Mouse (Mus musculus) liver, embryonic 13.5 days (tissue): ENCODE measurements around the gene Ntn5. TPM values are rescaled to one million over a fixed set of nuclear protein-coding genes. Genes with fewer than 3 reads are reported as not detected.
A peak's percentile ranks its signal among the peaks of the same experiment; 100 is the strongest.

ENCODE experiments used
- ATAC-seq: fragments of 200-750 bp; cut with Nextera tagmentation; 2 replicates; pipeline ENCODE4 v1.8.0; 2017; ENCODE audit warnings: low read depth, mild to moderate bottlenecking, moderate number of reproducible peaks, moderate library complexity
- DNase-seq: peaks from one replicate; pipeline ENCODE4 v3.0.0; 2022
- H3K27ac ChIP-seq: fragments of 300-500 bp; sonication (generic); 2 replicates; pipeline ENCODE4 v1.5.1; 2015; ENCODE audit warnings: moderate library complexity, mild to moderate bottlenecking, inconsistent platforms
- H3K27me3 ChIP-seq: fragments of 300-500 bp; sonication (generic); 2 replicates; pipeline ENCODE4 v1.6.1; 2015; ENCODE audit warnings: mild to moderate bottlenecking, inconsistent platforms
- H3K36me3 ChIP-seq: fragments of 300-500 bp; sonication (generic); 2 replicates; pipeline ENCODE4 v1.6.1; 2015; ENCODE audit warnings: mild to moderate bottlenecking, inconsistent platforms
- H3K4me1 ChIP-seq: fragments of 300-500 bp; sonication (generic); replicated peaks from 2 replicates; pipeline ENCODE4 v1.6.1; 2015; ENCODE audit warnings: inconsistent platforms
- H3K4me2 ChIP-seq: fragments of 300-500 bp; sonication (generic); 2 replicates; pipeline ENCODE4 v1.6.1; 2015; ENCODE audit warnings: inconsistent platforms, mild to moderate bottlenecking, moderate library complexity
- H3K4me3 ChIP-seq: fragments of 300-500 bp; sonication (generic); replicated peaks from 2 replicates; pipeline ENCODE4 v1.5.1; 2015; ENCODE audit warnings: mild to moderate bottlenecking, inconsistent platforms
- H3K9ac ChIP-seq: fragments of 300-500 bp; sonication (generic); 2 replicates; pipeline ENCODE4 v1.6.1; 2015; ENCODE audit warnings: mild to moderate bottlenecking, inconsistent platforms
- H3K9me3 ChIP-seq: fragments of 300-500 bp; sonication (generic); replicated peaks from 2 replicates; pipeline ENCODE4 v1.6.1; 2016; ENCODE audit warnings: inconsistent platforms
- WGBS: fragments of 180-500 bp; shearing (Covaris S2); methylation state at CpG from one replicate; pipeline ENCODE4 v1.1.7; 2015; ENCODE audit not compliant: insufficient replicate concordance; 5-methylcytosine and 5-hydroxymethylcytosine counted together
- polyA plus RNA-seq: library from polyadenylated mRNA; unstranded; fragments of >200 nt; fragmentation: Nextera tagmentation; extraction: Ambion mirVana; gene quantifications from 2 replicates; pipeline ENCODE4 v1.2.1, GENCODE M21; 2015

Gene Ntn5
- polyA plus RNA-seq, 1 experiment from 2014 or later, result not detected

- H3K36me3 ChIP-seq, result no peaks in the 10 kb centered on the region
- 32% methylated on average over 11 of the region's 11 CpGs for WGBS
- ATAC-seq, result no peak
- H3K4me3 ChIP-seq, result peak overlapping the region; percentile 27
- peak overlapping the region; percentile 23; the same call in 1 of the 2 replicates for H3K9ac ChIP-seq
- H3K9me3 ChIP-seq, result no peaks in the 10 kb centered on the region
- H3K27me3 ChIP-seq, result no peaks in the 10 kb centered on the region
- no peak overlapping the region for H3K27ac ChIP-seq
- peaks cover 14% of the 10 kb centered on the region for H3K4me1 ChIP-seq
- DNase-seq, result no peak
- H3K4me2 ChIP-seq, result peak overlapping the region; percentile 54
Observed at GRCm38 (mm10) chr7:45741777-45742176, 58.0 kb downstream of the Ntn5 start.

GRCm38 (mm10) chr7:45742338-45742737 is 58.5 kb downstream of the Ntn5 start:
- Histone ChIP-seq H3K27ac (no peak overlapping the region), H3K9ac (0 out of 2 replicates have a peak overlapping the region, but pooled peaks have one; percentile 23), H3K27me3 (no peaks in the 10 kb centered on the region), H3K4me2 (peak overlapping the region; percentile 54), H3K4me1 (peaks cover 14% of the 10 kb centered on the region), H3K4me3 (peak overlapping the region; percentile 27), H3K9me3 (no peaks in the 10 kb centered on the region), H3K36me3 (no peaks in the 10 kb centered on the region)
- DNase-seq (no peak), ATAC-seq (no peak)
- WGBS, result 30% methylated on average over 19 of the region's 19 CpGs

Other genes starting within 250 kb of the Ntn5 start
- 4.1 and 5.1 TPM in 2 replicates for gene Gys1, start 249.2 kb upstream of the Ntn5 start, polyA plus RNA-seq
- gene Ruvbl2, start 245.9 kb upstream of the Ntn5 start, polyA plus RNA-seq, result 111 and 119 TPM in 2 replicates
- gene Ftl1, start 224.1 kb upstream of the Ntn5 start, polyA plus RNA-seq, result 7,621 and 8,262 TPM in 2 replicates
- 104 and 106 TPM in 2 replicates for gene Bax, start 217.1 kb upstream of the Ntn5 start, polyA plus RNA-seq
- 0.80 and 0.87 TPM in 2 replicates for gene Tulp2, start 202.1 kb upstream of the Ntn5 start, polyA plus RNA-seq
- gene Gm45808, start 197.2 kb upstream of the Ntn5 start, polyA plus RNA-seq, result not detected in 2 replicates
- gene Dhdh, start 195.2 kb upstream of the Ntn5 start, polyA plus RNA-seq, result 2.0 and 2.2 TPM in 2 replicates
- 110 and 127 TPM in 2 replicates for gene Nucb1, start 173.6 kb upstream of the Ntn5 start, polyA plus RNA-seq
- gene Ppp1r15a, start 157.8 kb upstream of the Ntn5 start, polyA plus RNA-seq, result 180 and 197 TPM in 2 replicates
- gene Plekha4, start 157.7 kb upstream of the Ntn5 start, polyA plus RNA-seq, result 0.43 and 0.52 TPM in 2 replicates
- gene Hsd17b14, start 129.1 kb upstream of the Ntn5 start, polyA plus RNA-seq, result 1.3 and 1.9 TPM in 2 replicates
- 44.1 and 45.4 TPM in 2 replicates for gene Bcat2, start 113.9 kb upstream of the Ntn5 start, polyA plus RNA-seq
- not detected in 2 replicates for gene Fgf21, start 68.5 kb upstream of the Ntn5 start, polyA plus RNA-seq
- gene Fut1, start 66.7 kb upstream of the Ntn5 start, polyA plus RNA-seq, result not detected in 2 replicates
- gene Izumo1, start 62.2 kb upstream of the Ntn5 start, polyA plus RNA-seq, result 0.10 TPM in 1 of 2 replicates, not detected in the other
- 2.4 and 2.5 TPM in 2 replicates for gene Rasip1, start 56.5 kb upstream of the Ntn5 start, polyA plus RNA-seq
- 0.46 and 0.51 TPM in 2 replicates for gene Mamstr, start 44.0 kb upstream of the Ntn5 start, polyA plus RNA-seq
- gene Fut2, start 17.6 kb upstream of the Ntn5 start, polyA plus RNA-seq, result 0.05 and 0.06 TPM in 2 replicates
- gene Sec1, start 10.4 kb downstream of the Ntn5 start, polyA plus RNA-seq, result 0.07 TPM in 1 of 2 replicates, not detected in the other
- gene Car11, start 15.8 kb downstream of the Ntn5 start, polyA plus RNA-seq, result 0.34 and 0.44 TPM in 2 replicates
- gene Dbp, start 21.1 kb downstream of the Ntn5 start, polyA plus RNA-seq, result 0.43 and 0.64 TPM in 2 replicates
- 761 and 840 TPM in 2 replicates for gene Rpl18, start 31.4 kb downstream of the Ntn5 start, polyA plus RNA-seq
- gene Sphk2, start 34.0 kb downstream of the Ntn5 start, polyA plus RNA-seq, result 11.4 and 11.7 TPM in 2 replicates
- gene Fam83e, start 37.2 kb downstream of the Ntn5 start, polyA plus RNA-seq, result 0.37 and 0.47 TPM in 2 replicates
- not detected in 2 replicates for gene Spaca4, start 41.8 kb downstream of the Ntn5 start, polyA plus RNA-seq
- gene Lmtk3, start 99.7 kb downstream of the Ntn5 start, polyA plus RNA-seq, result not detected in 2 replicates
- 0.45 and 0.68 TPM in 2 replicates for gene Sult2b1, start 100.6 kb downstream of the Ntn5 start, polyA plus RNA-seq
- gene Cyth2, start 130.6 kb downstream of the Ntn5 start, polyA plus RNA-seq, result 36.1 and 36.6 TPM in 2 replicates
- 0.12 and 0.23 TPM in 2 replicates for gene Kcnj14, start 140.8 kb downstream of the Ntn5 start, polyA plus RNA-seq
- 48.4 and 49.2 TPM in 2 replicates for gene Grwd1, start 146.9 kb downstream of the Ntn5 start, polyA plus RNA-seq
- gene Kdelr1, start 188.8 kb downstream of the Ntn5 start, polyA plus RNA-seq, result 22.9 and 23.8 TPM in 2 replicates
- 0.07 TPM in 2 replicates for gene Grin2d, start 194.4 kb downstream of the Ntn5 start, polyA plus RNA-seq
- gene Syngr4, start 212.7 kb downstream of the Ntn5 start, polyA plus RNA-seq, result 0.76 and 0.86 TPM in 2 replicates
- 3.6 and 3.8 TPM in 2 replicates for gene Tmem143, start 212.9 kb downstream of the Ntn5 start, polyA plus RNA-seq
- gene Emp3, start 237.4 kb downstream of the Ntn5 start, polyA plus RNA-seq, result 49.0 and 61.6 TPM in 2 replicates
- 1.2 and 1.5 TPM in 2 replicates for gene Ccdc114, start 240.1 kb downstream of the Ntn5 start, polyA plus RNA-seq